Mouse (Mus musculus) urinary bladder, postnatal 14 days (tissue): Measurements from ENCODE around the gene Stxbp2.

Experiments
- DNase-seq: peaks from one replicate; pipeline ENCODE4 v3.0.0; 2021; ENCODE audit warnings: low spot score

Stxbp2 gene

GRCm38 (mm10) chr8:3631478-3631875 is 722 bp downstream of the Stxbp2 start:
- peak; percentile 48 for DNase-seq

DNA sequence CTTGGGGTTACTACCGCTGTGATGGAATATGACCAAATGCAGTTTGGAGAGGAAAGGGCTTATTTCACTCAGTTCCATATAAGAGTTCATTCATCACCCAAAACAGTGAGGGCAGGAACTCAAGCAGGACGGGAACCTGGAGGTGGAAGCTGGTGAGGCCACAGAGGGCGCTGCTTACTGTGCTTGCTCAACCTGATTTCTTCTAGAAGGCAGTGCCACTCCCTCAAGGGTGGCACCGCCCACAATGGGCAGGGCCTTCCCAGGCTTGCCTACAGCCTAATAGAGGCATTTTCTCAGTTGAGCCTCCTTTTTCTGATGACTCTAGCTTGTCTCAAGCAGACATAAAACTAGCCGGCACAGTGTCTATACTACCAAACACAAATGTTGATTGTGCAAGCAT is 15.0 kb downstream of the Stxbp2 start:
- DNase-seq, result peak; percentile 65

GRCm38 (mm10) chr8:3646824-3647531 is 16.2 kb downstream of the Stxbp2 start:
- DNase-seq, result no peak

GRCm38 (mm10) chr8:3647561-3647960 is 16.8 kb downstream of the Stxbp2 start:
- DNase-seq, result no peak

- no peak for DNase-seq
Measured at GRCm38 (mm10) chr8:3648268-3648667, 17.5 kb downstream of the Stxbp2 start.

GRCm38 (mm10) chr8:3648990-3649389 is 18.2 kb downstream of the Stxbp2 start:
- no peak for DNase-seq

DNA sequence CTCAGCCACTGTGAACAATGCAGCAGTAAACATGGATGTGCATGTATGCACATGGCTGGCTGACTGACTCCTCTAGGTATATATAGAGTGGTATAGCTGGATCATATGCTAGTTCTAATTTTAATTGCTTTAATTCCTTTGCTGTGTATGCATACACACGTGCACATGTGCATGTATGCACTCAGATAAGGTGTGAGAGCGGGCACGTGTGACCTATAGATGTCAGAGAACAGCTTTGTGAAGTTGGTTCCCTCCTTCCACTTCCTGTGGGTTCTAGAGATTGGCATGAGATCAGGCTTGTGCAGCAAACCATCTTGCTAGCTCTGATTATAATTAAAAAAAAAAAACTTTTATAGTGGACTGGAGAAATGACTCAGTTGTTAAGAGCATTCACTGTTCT is 22.1 kb downstream of the Stxbp2 start:
- DNase-seq, result no peak

DNA sequence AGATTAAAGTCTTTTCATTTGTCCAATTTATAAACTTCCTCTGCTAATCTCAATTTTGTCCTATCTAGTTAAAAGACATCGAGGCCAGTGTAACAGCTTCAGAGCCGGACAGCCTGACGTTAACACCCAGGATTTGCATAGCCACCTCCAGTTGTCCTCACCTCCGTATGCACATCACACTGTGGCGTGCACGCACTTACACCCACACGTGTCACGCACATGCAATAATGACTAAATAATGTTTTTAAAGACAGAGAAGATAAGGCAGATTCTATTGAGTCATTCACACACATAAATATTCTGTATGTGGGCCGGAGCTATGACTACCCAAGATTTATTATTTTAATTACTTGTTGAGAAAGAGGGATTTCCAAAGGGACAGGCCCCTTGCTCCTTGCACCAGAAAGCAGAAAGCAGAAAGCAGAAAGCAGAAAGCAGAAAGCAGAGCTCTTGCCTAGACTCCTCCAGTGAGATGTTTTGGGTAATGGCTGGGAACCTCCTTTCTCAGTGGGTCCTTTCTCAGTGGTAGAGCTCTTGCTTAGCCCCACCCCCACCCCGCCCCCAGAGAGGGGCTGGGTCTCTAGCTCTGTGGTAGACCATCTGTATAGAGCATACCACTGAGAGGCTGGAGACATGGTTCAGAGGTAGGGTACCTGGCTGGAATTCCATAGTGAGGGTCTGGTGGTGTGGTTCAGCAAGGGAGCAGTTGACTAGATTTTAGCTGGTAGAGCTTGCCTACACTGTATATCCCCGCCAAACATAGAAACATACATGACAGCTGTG is 24.2 kb downstream of the Stxbp2 start:
- DNase-seq, result no peak

- no peak for DNase-seq
Measured at GRCm38 (mm10) chr8:3655526-3655925, 24.8 kb downstream of the Stxbp2 start, which contains the start of gene Retn. Retn (plus strand) TSS chr8:3655770.

- DNase-seq, result peak; percentile 26
Measured at GRCm38 (mm10) chr8:3656725-3657381, 26.1 kb downstream of the Stxbp2 start.

DNA sequence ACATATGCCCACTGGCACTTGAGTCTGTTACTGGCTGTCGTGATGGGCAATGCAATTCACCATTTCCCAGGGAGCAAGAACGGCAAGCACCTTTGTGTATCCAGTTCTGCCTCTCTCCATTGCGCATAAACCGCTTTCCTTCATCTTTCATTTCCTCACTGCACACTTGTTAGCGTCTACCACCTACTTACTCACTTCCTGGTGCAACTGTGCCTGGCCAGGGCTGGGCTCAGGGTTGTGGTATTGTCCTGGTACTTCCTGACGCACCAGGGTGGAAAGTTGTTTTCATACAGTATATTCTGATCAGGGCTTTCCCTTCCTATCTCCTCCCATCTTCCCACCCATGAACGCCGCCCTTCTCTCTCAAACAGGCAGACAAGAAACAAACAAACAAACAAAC is 30.1 kb downstream of the Stxbp2 start:
- no peak for DNase-seq

DNA sequence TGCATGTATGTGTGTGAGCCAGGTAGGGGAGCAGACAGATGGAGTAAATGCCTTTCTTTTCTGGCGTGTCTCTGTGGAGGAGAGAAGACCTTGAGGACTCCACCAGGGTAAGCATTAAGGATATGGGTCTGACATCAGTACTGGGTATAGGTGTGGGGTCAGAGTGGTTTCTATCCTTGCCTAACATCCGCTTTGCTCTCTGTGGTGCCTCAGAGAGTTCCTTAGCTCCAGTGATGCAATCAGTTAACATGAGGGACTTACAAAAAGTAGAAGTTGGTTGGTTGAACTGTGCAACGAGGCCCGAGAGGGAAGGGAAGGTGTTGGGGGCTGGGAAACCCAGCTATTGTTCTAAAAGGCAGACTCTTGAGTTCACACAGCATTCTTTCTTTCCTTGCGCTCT is 33.6 kb downstream of the Stxbp2 start:
- no peak for DNase-seq

- no peak for DNase-seq
Measured at GRCm38 (mm10) chr8:3665507-3665906, 34.8 kb downstream of the Stxbp2 start, which contains the start of gene Mcemp1. Mcemp1 (plus strand) TSS chr8:3665754.

GRCm38 (mm10) chr8:3670388-3670787 is 39.6 kb downstream of the Stxbp2 start:
- DNase-seq, result no peak

DNA sequence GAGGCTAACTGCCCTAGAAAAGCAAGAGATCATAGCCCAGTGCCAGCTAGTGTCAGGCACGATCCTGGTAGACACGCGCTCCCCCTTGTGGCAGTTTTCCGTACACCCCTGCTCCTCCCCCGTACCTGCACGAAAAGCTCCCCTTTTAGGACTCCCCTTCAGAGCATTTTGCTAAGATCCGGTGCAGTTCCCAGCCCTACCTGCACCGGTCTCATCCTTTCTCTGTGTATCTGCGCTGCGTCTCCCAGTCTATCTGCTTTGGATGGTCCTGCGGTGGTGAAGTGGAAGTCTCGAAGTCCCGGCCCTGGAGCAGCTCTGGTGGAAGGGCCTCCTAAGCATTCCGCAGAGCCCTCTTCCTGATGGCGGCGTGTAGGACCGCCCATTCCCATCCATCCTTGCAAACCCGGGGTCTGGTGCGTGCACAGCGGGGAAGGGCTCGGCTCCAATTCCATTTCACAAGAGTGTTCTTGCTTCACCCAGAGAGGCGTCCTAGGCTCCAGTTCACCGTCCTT is 41.3 kb downstream of the Stxbp2 start, which contains the start of gene Fcor:
Gene Fcor, minus strand, starts transcription at position 383 of the 512 bp plus-strand sequence.
- DNase-seq, result peak; percentile 88

DNA sequence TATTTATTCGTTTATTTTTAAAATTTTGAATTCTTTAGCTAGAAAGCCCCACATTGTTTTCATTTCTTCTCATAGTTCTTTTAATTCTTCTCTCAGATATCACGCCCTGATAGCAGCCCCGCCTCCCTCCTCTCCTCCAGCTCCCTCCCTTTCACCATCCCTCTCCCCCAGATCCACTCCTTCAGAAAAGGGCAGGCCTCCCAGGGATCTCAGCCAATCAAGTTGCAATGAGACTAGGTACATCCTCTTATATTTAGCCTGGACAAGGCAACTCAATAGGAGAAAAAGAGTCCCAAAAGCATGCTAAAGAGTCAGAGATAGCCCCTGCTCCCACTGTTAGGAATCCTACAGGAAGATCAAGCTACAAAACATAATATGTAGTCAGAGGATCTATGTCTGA is 43.9 kb downstream of the Stxbp2 start:
- DNase-seq, result no peak

- DNase-seq, result peak; percentile 92
Measured at GRCm38 (mm10) chr8:3676131-3676992, 45.6 kb downstream of the Stxbp2 start, which contains the start of gene Trappc5. Trappc5 (plus strand) TSS chr8:3676299.

GRCm38 (mm10) chr8:3676993-3677579 is 46.3 kb downstream of the Stxbp2 start:
- DNase-seq, result peak; percentile 19

GRCm38 (mm10) chr8:3678831-3679230 is 48.1 kb downstream of the Stxbp2 start:
- no peak for DNase-seq

DNA sequence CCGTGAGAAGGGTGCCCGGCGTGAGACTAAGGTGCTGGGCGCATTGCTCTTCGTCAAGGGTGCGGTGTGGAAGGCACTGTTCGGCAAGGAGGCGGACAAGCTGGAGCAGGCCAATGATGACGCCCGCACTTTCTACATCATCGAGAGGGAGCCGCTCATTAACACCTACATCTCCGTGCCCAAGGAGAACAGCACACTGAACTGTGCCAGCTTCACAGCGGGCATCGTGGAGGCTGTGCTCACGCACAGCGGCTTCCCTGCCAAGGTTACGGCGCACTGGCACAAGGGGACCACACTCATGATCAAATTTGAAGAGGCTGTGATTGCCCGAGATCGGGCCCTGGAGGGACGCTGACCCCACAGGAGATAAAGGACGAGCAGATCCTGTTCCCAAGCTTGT is 48.5 kb downstream of the Stxbp2 start:
- no peak for DNase-seq

- no peak for DNase-seq
Measured at GRCm38 (mm10) chr8:3679656-3680055, 48.9 kb downstream of the Stxbp2 start.
